Mouse (Mus musculus): Measurements from ENCODE around the gene Gm8890.
"Not testable (repeated sequence)": the region's sequence is repeated elsewhere in the genome, so short reads cannot be mapped to it uniquely, and the experiment has no call there.

The Gm8890 gene

GRCm38 (mm10) chr5:11255733-11256132 lies at the start of gene Gm8890:
Gene Gm8890 (plus strand): TSS chr5:11256033.
- not testable (repeated sequence) for DNase-seq

GRCm38 (mm10) chr5:11256221-11256620 lies 388 bp downstream of the Gm8890 start:
- DNase-seq, result not testable (repeated sequence)

Measured in lung, postnatal 10 days (tissue).